Mouse (Mus musculus): Measurements from ENCODE around the gene Sox6.

DNA sequence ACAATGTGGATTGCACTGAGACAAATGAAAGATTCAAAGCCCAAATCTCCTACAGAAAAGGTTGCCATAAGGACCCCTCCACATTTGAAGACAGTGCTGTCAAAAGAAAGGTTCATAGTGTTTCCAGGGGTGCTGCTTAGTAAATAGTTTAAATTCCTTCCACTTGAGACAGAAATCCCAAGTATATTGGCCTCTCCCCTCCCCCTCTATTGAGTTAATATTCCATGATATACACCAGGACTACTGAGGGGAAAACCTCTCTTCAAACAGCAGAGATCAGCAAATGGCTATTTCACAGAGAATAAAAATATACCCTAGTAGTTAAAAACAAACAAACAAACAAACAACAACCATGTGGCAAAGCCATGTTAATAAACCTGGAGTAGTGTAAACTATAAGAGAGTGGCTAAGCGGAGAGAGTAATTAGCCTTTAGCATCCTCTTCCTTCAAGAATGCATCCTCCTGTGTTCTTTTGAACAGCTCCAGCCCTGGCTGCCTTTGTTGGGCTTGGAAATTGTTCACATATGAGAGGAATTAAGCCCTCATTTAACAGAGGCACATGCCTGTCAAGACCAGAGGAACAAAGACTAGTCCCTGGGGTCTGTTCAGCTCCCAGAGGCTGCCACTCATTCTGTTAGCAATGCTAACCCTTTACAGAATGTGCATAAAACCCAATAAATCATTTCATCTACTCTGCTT, 393.2 kb downstream of the Sox6 start:
- TF ChIP-seq POLR2A (IDR thresholded peaks at IDR 0.05; ENCODE audit: insufficient read depth, low read depth, low read length): no peak
- TF ChIP-seq CTCF (IDR thresholded peaks at IDR 0.05): no peak
